ENCODE assay signal across 17 mouse cellular contexts in the genomic region with DNA sequence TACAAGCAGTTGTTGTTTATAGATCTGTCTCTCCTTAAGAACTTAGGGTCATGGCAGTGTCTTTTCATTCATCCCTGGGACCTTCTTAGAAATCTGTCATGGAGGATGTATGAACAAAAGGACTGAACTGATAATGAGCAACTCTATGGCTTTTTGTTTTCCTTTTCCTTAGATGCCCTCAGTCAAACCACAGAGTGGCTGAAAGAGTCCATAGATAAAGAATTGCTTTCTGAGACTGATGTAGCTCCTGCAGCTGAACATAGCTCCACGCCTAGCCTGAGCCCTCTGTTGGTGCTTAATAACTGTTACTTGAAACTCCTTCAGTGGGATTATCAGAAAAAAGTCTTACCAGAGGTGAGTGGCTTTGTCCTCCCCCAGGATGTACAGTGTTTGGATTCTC.
"Had no signal": no experiment of that assay in that cellular context is flagged by ENCODE, and none has a peak within 500 bp of the region (broad histone marks: within the 10 kb centered on the region; RNA-seq: fewer than 3 reads in every experiment).

No protein-coding gene starts in this region.

- H3K4me3 ChIP-seq: lung, embryonic 15.5 days; midbrain, embryonic 13.5 days; midbrain, embryonic 15.5 days; neural tube, embryonic 12.5 days; stomach, embryonic 15.5 days had no signal

- H3K36me3 ChIP-seq: lung, embryonic 15.5 days; midbrain, embryonic 15.5 days; neural tube, embryonic 12.5 days had no signal

- H3K9ac ChIP-seq: liver, postnatal 0 days; lung, embryonic 15.5 days; midbrain, embryonic 13.5 days; midbrain, embryonic 15.5 days; neural tube, embryonic 12.5 days; stomach, embryonic 15.5 days had no signal

- H3K4me2 ChIP-seq: lung, embryonic 15.5 days; midbrain, embryonic 11.5 days; midbrain, embryonic 13.5 days; midbrain, embryonic 15.5 days; neural tube, embryonic 12.5 days; stomach, embryonic 15.5 days had no signal

- DNase-seq: liver, postnatal 0 days; lung, adult 2 months; lung, postnatal 14 days; lung, postnatal 36 days; right cerebral cortex, postnatal 14 days; thymus, adult 2 months; thymus, postnatal 25 days; thymus, postnatal 4 days had no signal

- ATAC-seq: liver, postnatal 0 days; lung, postnatal 0 days; midbrain, embryonic 13.5 days; midbrain, embryonic 15.5 days had no signal

- H3K9me3 ChIP-seq: lung, embryonic 15.5 days; midbrain, embryonic 13.5 days; midbrain, embryonic 15.5 days; neural tube, embryonic 12.5 days; stomach, embryonic 15.5 days had no signal

- H3K27me3 ChIP-seq: lung, embryonic 15.5 days; midbrain, embryonic 13.5 days; midbrain, embryonic 15.5 days; neural tube, embryonic 12.5 days; stomach, embryonic 15.5 days had no signal

- H3K27ac ChIP-seq: lung, embryonic 15.5 days; macrophage; midbrain, embryonic 13.5 days; midbrain, embryonic 15.5 days; neural tube, embryonic 12.5 days; stomach, embryonic 15.5 days; stomach, postnatal 0 days had no signal

- H3K4me1 ChIP-seq: midbrain, embryonic 13.5 days; midbrain, embryonic 15.5 days; neural tube, embryonic 12.5 days; stomach, embryonic 15.5 days had no signal
